Comparison of ENCODE assay signal across 11 mouse cellular contexts in the genomic region with DNA sequence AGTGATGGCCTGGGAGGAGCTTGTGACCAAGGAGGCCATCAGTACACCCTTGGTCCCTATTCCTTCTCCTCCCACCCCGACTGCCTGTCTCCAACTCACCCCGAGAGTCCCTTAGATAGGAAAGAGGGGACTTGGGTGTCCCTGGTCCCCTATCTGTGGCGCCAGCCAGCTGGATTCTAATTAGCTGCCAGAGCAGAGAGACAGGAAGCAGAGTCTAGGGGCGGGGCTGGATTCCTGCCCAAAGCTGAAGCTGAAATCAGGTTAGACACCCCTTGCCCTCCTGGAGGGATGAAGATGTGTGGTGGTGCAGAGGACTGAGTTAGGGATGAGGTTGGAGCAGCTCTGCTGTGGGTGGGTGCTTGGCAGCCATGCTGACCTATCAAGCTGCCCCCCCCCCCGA. TPM values are rescaled to one million over a fixed set of nuclear protein-coding genes. Genes with fewer than 3 reads are reported as not detected.
DNase-seq lines count a peak whose midpoint lies in the region; ATAC-seq and TF ChIP-seq lines count a peak whose summit lies in the region.
"Had no signal": no experiment of that assay in that cellular context is flagged by ENCODE, and none has a peak within 500 bp of the region (broad histone marks: within the 10 kb centered on the region; RNA-seq: fewer than 3 reads in every experiment).

No protein-coding gene starts in this region.

- no peak overlapping the region for H3K27ac ChIP-seq in forebrain, embryonic 15.5 days (replicated peaks)
- no peak overlapping the region for H3K27ac ChIP-seq in forebrain, embryonic 12.5 days
- peak overlapping the region; percentile 92 for H3K27ac ChIP-seq in layer of hippocampus, adult 2 months
- H3K27ac ChIP-seq in MEL (ENCODE audit: control insufficient read depth, low read depth, low read length) = no peak overlapping the region; the same call in 1 of the 2 replicates
- H3K27ac ChIP-seq: kidney, postnatal 0 days had no signal

- no peak overlapping the region for H3K9ac ChIP-seq in forebrain, embryonic 15.5 days (replicated peaks)
- no peak overlapping the region for H3K9ac ChIP-seq in forebrain, embryonic 12.5 days
- no peak overlapping the region for H3K9ac ChIP-seq in MEL (ENCODE audit: control insufficient read depth, low read depth, low read length, poor library complexity, severe bottlenecking)

- H3K9me3 ChIP-seq in forebrain, embryonic 15.5 days = no peaks in the 10 kb centered on the region
- no peaks in the 10 kb centered on the region for H3K9me3 ChIP-seq in forebrain, embryonic 12.5 days
- no peaks in the 10 kb centered on the region for H3K9me3 ChIP-seq in MEL (replicated peaks; ENCODE audit: insufficient read depth, low read length)

- H3K27me3 ChIP-seq in forebrain, embryonic 15.5 days = no peaks in the 10 kb centered on the region
- no peaks in the 10 kb centered on the region for H3K27me3 ChIP-seq in forebrain, embryonic 12.5 days
- H3K27me3 ChIP-seq in MEL (ENCODE audit: control insufficient read depth in 1 of 2, insufficient read depth in 2 of 2, low read length in 2 of 2) = no peaks in the 10 kb centered on the region

- no peak for TF ChIP-seq RAD21 in MEL (IDR thresholded peaks at IDR 0.05; ENCODE audit: low read depth, low read length)

- WGBS in forebrain, embryonic 15.5 days = 52% methylated on average over 5 of the region's 5 CpGs
- WGBS in forebrain, embryonic 12.5 days = 71% methylated on average over 4 of the region's 5 CpGs

- peaks cover 31% of the 10 kb centered on the region for H3K4me1 ChIP-seq in forebrain, embryonic 15.5 days
- peaks cover 22% of the 10 kb centered on the region for H3K4me1 ChIP-seq in forebrain, embryonic 12.5 days
- H3K4me1 ChIP-seq in MEL (ENCODE audit: control insufficient read depth in 1 of 2, insufficient read depth in 2 of 2, low read length in 2 of 2) = peaks cover 10 to 37% of the 10 kb centered on the region in 2 experiments

- no peak for TF ChIP-seq CTCF in layer of hippocampus, adult 2 months (conservative IDR thresholded peaks at IDR 0.05)
- no peak for TF ChIP-seq CTCF in MEL (IDR thresholded peaks at IDR 0.05 in 2 of 3, conservative IDR thresholded peaks at IDR 0.05 in 1 of 3; ENCODE audit: control insufficient read depth in 1 of 3, insufficient read depth in 1 of 3, low read depth in 2 of 3, low read length in 3 of 3, poor library complexity in 1 of 3, severe bottlenecking in 1 of 3)

- TF ChIP-seq POLR2A in MEL (IDR thresholded peaks at IDR 0.05; ENCODE audit: control insufficient read depth in 1 of 2, insufficient read depth in 1 of 2, low read depth in 1 of 2, low read length in 2 of 2, poor library complexity in 1 of 2) = no peak

- 0 out of 2 replicates have a peak, but pooled peaks have one; percentile 9 for ATAC-seq in forebrain, embryonic 15.5 days (replicated peaks)
- no peak for ATAC-seq in forebrain, embryonic 12.5 days (ENCODE audit: low FRiP score)

- H3K36me3 ChIP-seq in forebrain, embryonic 15.5 days = peaks cover 6% of the 10 kb centered on the region; the same call in 1 of the 2 replicates
- peaks cover 14% of the 10 kb centered on the region for H3K36me3 ChIP-seq in forebrain, embryonic 12.5 days (replicated peaks)
- H3K36me3 ChIP-seq in MEL (ENCODE audit: control insufficient read depth in 1 of 2, insufficient read depth in 2 of 2, low read length in 2 of 2) = peaks cover 0 to 24% of the 10 kb centered on the region in 2 experiments; a peak in 2 of 4 replicates

- H3K4me3 ChIP-seq in forebrain, embryonic 15.5 days = no peak overlapping the region
- H3K4me3 ChIP-seq in forebrain, embryonic 12.5 days (replicated peaks) = no peak overlapping the region
- H3K4me3 ChIP-seq in layer of hippocampus, adult 2 months = peak overlapping the region; percentile 42
- H3K4me3 ChIP-seq in MEL (ENCODE audit: control insufficient read depth in 1 of 2, insufficient read depth in 1 of 2, low read depth in 2 of 2, low read length in 2 of 2) = no peak overlapping the region

- TF ChIP-seq EP300 in MEL (IDR thresholded peaks at IDR 0.05; ENCODE audit: low read depth in 1 of 2, low read length in 2 of 2) = no peak

- H3K4me2 ChIP-seq in forebrain, embryonic 15.5 days (replicated peaks) = no peak overlapping the region
- H3K4me2 ChIP-seq in forebrain, embryonic 12.5 days = no peak overlapping the region

- H3K79me2 ChIP-seq in MEL (ENCODE audit: control insufficient read depth, insufficient read depth, low read length, poor library complexity) = peaks cover 4% of the 10 kb centered on the region; the same call in 1 of the 2 replicates

- DNase-seq in layer of hippocampus, adult 2 months (ENCODE audit: low spot score in 2 of 2) = no peak
- DNase-seq in layer of hippocampus, adult 8-10 months (ENCODE audit: low spot score in 2 of 2) = no peak
- DNase-seq in MEL (ENCODE audit: low read depth, low spot score) = peak; percentile 76
- peak; percentile 35 for DNase-seq in heart, postnatal 4 days
- DNase-seq in urinary bladder, postnatal 14 days (ENCODE audit: low spot score) = no peak
- DNase-seq in embryo, embryonic 9.5 days (ENCODE audit: extremely low spot score) = no peak
- DNase-seq: left cerebral cortex, postnatal 4 days; right cerebral cortex, adult 18-20 months had no signal

TF ChIP-seq in MEL, 35 proteins besides CTCF, POLR2A, EP300 and RAD21:
- TF ChIP-seq JUND (IDR thresholded peaks at IDR 0.05; ENCODE audit: low read depth, low read length) = no peak
- TF ChIP-seq ETS1 (IDR thresholded peaks at IDR 0.05; ENCODE audit: low read depth, low read length) = peak; percentile 42; the same call in 1 of the 2 replicates

RNA-seq across cellular contexts. Expression of a gene that starts 15.0 kb away (rescaled TPM):
- polyA plus RNA-seq in forebrain, embryonic 15.5 days (2015; fragmentation: Nextera tagmentation; extraction: Ambion mirVana) = 56.2 and 57.0 TPM in 2 replicates
- polyA plus RNA-seq in forebrain, embryonic 12.5 days (2016; fragmentation: Nextera tagmentation; extraction: Ambion mirVana) = 30.4 and 31.3 TPM in 2 replicates
- total RNA-seq in layer of hippocampus, adult 2 months (2021) = 100 to 1,000 TPM; 328 to 329 TPM
- 100 to 1,000 TPM; 287 to 307 (median 299) TPM for total RNA-seq in layer of hippocampus, adult 8-10 months (2022)
- total RNA-seq in MEL (2012; rRNA removed) = 17.7 and 21.7 TPM in 2 replicates
- polyA plus RNA-seq in MEL (2012; ENCODE audit: insufficient read depth in 1 of 2, insufficient read length in 2 of 2, low read depth in 1 of 2, low replicate concordance in 2 of 2, missing spikeins in 1 of 2) = 10 to 100 TPM in 1 of 2 experiments, not detected in 1; 35.3 TPM
- 10 to 100 TPM; 37.5 to 39.8 TPM for total RNA-seq in heart, postnatal 4 days (2021)

RNA-seq across cellular contexts. Expression of a gene that starts 40.1 kb away (rescaled TPM):
- polyA plus RNA-seq in forebrain, embryonic 15.5 days (2015; fragmentation: Nextera tagmentation; extraction: Ambion mirVana) = 0.74 and 0.95 TPM in 2 replicates
- 0.88 and 0.90 TPM in 2 replicates for polyA plus RNA-seq in forebrain, embryonic 12.5 days (2016; fragmentation: Nextera tagmentation; extraction: Ambion mirVana)
- under 1 TPM; 0.44 to 0.87 TPM for total RNA-seq in layer of hippocampus, adult 2 months (2021)
- 1 to 10 TPM in 1 of 4 experiments, under 1 TPM in 3; 0.22 to 1.1 (median 0.66) TPM for total RNA-seq in layer of hippocampus, adult 8-10 months (2022)
- 0.29 and 0.35 TPM in 2 replicates for total RNA-seq in MEL (2012; rRNA removed)
- under 1 TPM in 1 of 2 experiments, not detected in 1; 0.49 TPM for polyA plus RNA-seq in MEL (2012; ENCODE audit: insufficient read depth in 1 of 2, insufficient read length in 2 of 2, low read depth in 1 of 2, low replicate concordance in 2 of 2, missing spikeins in 1 of 2)
- total RNA-seq in heart, postnatal 4 days (2021) = under 1 TPM; 0.27 to 0.41 TPM

RNA-seq across cellular contexts. Expression of a gene that starts 40.4 kb away (rescaled TPM):
- 20.7 and 22.2 TPM in 2 replicates for polyA plus RNA-seq in forebrain, embryonic 15.5 days (2015; fragmentation: Nextera tagmentation; extraction: Ambion mirVana)
- 59.0 and 61.0 TPM in 2 replicates for polyA plus RNA-seq in forebrain, embryonic 12.5 days (2016; fragmentation: Nextera tagmentation; extraction: Ambion mirVana)
- total RNA-seq in layer of hippocampus, adult 2 months (2021) = under 1 TPM; 0.44 to 0.82 TPM
- total RNA-seq in layer of hippocampus, adult 8-10 months (2022) = 1 to 10 TPM in 1 of 4 experiments, under 1 TPM in 3; 0.63 to 1.1 (median 0.75) TPM
- total RNA-seq in MEL (2012; rRNA removed) = 84.3 and 90.4 TPM in 2 replicates
- polyA plus RNA-seq in MEL (2012; ENCODE audit: insufficient read depth in 1 of 2, insufficient read length in 2 of 2, low read depth in 1 of 2, low replicate concordance in 2 of 2, missing spikeins in 1 of 2) = 100 to 1,000 TPM; 113 to 137 TPM
- total RNA-seq in heart, postnatal 4 days (2021) = 10 to 100 TPM; 25.8 to 26.1 TPM

RNA-seq across cellular contexts. Expression of a gene that starts 57.9 kb away (rescaled TPM):
- 169 and 178 TPM in 2 replicates for polyA plus RNA-seq in forebrain, embryonic 15.5 days (2015; fragmentation: Nextera tagmentation; extraction: Ambion mirVana)
- polyA plus RNA-seq in forebrain, embryonic 12.5 days (2016; fragmentation: Nextera tagmentation; extraction: Ambion mirVana) = 181 and 187 TPM in 2 replicates
- 100 to 1,000 TPM; 256 to 257 TPM for total RNA-seq in layer of hippocampus, adult 2 months (2021)
- 100 to 1,000 TPM; 246 to 260 (median 252) TPM for total RNA-seq in layer of hippocampus, adult 8-10 months (2022)
- total RNA-seq in MEL (2012; rRNA removed) = 23.8 and 24.7 TPM in 2 replicates
- polyA plus RNA-seq in MEL (2012; ENCODE audit: insufficient read depth in 1 of 2, insufficient read length in 2 of 2, low read depth in 1 of 2, low replicate concordance in 2 of 2, missing spikeins in 1 of 2) = 10 to 100 TPM in 1 of 2 experiments, not detected in 1; 74.9 TPM
- total RNA-seq in heart, postnatal 4 days (2021) = 100 to 1,000 TPM; 389 to 405 TPM

Comparison
In these comparisons a context has a peak if more than half of its experiments do, and no peak if none do; other contexts are left out.
1. DNase-seq: peak in MEL (single experiment) and heart, postnatal 4 days (single experiment); none in layer of hippocampus, adult 2 months (0 of 2), layer of hippocampus, adult 8-10 months (0 of 2), urinary bladder, postnatal 14 days (single experiment) and embryo, embryonic 9.5 days (single experiment).
2. RNA of a gene that starts 15.0 kb away (total RNA-seq): 328 to 329 TPM in layer of hippocampus, adult 2 months and 287 to 307 TPM in layer of hippocampus, adult 8-10 months; 37.5 to 39.8 TPM in heart, postnatal 4 days and 17.7 to 21.7 TPM in MEL; every median in the first group is over 4 times any median in the second.
3. RNA of a gene that starts 40.4 kb away (total RNA-seq): 84.3 to 90.4 TPM in MEL and 25.8 to 26.1 TPM in heart, postnatal 4 days; 0.44 to 0.82 TPM in layer of hippocampus, adult 2 months and 0.63 to 1.1 TPM in layer of hippocampus, adult 8-10 months; every median in the first group is over 10 times any median in the second.